Mouse (Mus musculus): ENCODE measurements at regions not wholly inside any gene's neighbourhood (a gene's known extent, or its start where the extent isn't known, plus 50 kb on each side); places are given as distances from the start of the nearest gene placed in this dataset.
A peak's percentile ranks its signal among the peaks of the same experiment; 100 is the strongest.

GRCm38 (mm10) chr3:151182132-151182531 lies 255.6 kb upstream of the Adgrl4 start:
- DNase-seq, result no peak

GRCm38 (mm10) chr3:151192092-151192491 lies 245.6 kb upstream of the Adgrl4 start:
- no peak for DNase-seq

GRCm38 (mm10) chr3:151210978-151211377 lies 226.7 kb upstream of the Adgrl4 start:
- no peak for DNase-seq

- no peak for DNase-seq
Measured at GRCm38 (mm10) chr3:151216764-151217502, 220.8 kb upstream of the Adgrl4 start.

- DNase-seq, result no peak
Measured at GRCm38 (mm10) chr3:151222407-151222806, 215.3 kb upstream of the Adgrl4 start.

- DNase-seq, result no peak
Measured at GRCm38 (mm10) chr3:151252458-151252857, 185.2 kb upstream of the Adgrl4 start.

- DNase-seq, result no peak
Measured at GRCm38 (mm10) chr3:151262821-151263220, 174.9 kb upstream of the Adgrl4 start.

GRCm38 (mm10) chr3:151265658-151266057 lies 172.0 kb upstream of the Adgrl4 start:
- DNase-seq, result no peak

GRCm38 (mm10) chr3:151269514-151269913 lies 168.2 kb upstream of the Adgrl4 start:
- no peak for DNase-seq

- DNase-seq, result no peak
Measured at GRCm38 (mm10) chr3:151283829-151284228, 153.9 kb upstream of the Adgrl4 start.

- peak; percentile 56 for DNase-seq
Measured at GRCm38 (mm10) chr3:151293981-151294605, 143.6 kb upstream of the Adgrl4 start.

- DNase-seq, result no peak
Measured at GRCm38 (mm10) chr3:151294606-151295005, 143.1 kb upstream of the Adgrl4 start.

- no peak for DNase-seq
Measured at GRCm38 (mm10) chr3:151295027-151295426, 142.7 kb upstream of the Adgrl4 start.

- peak; percentile 23 for DNase-seq
Measured at GRCm38 (mm10) chr3:151298325-151298724, 139.4 kb upstream of the Adgrl4 start.

- no peak for DNase-seq
Measured at GRCm38 (mm10) chr3:151305402-151305801, 132.3 kb upstream of the Adgrl4 start.

- DNase-seq, result no peak
Measured at GRCm38 (mm10) chr3:151307975-151308374, 129.7 kb upstream of the Adgrl4 start.

GRCm38 (mm10) chr3:151323835-151324234 lies 113.9 kb upstream of the Adgrl4 start:
- no peak for DNase-seq

GRCm38 (mm10) chr3:151329801-151330200 lies 107.9 kb upstream of the Adgrl4 start:
- DNase-seq, result no peak

- DNase-seq, result no peak
Measured at GRCm38 (mm10) chr3:151331906-151332305, 105.8 kb upstream of the Adgrl4 start.

GRCm38 (mm10) chr3:151332317-151332687 lies 105.4 kb upstream of the Adgrl4 start:
- no peak for DNase-seq

- DNase-seq, result peak; percentile 55
Measured at GRCm38 (mm10) chr3:151332688-151333452, 104.8 kb upstream of the Adgrl4 start.

GRCm38 (mm10) chr3:151333867-151334341 lies 103.8 kb upstream of the Adgrl4 start:
- DNase-seq, result no peak

GRCm38 (mm10) chr3:151351481-151352090 lies 86.1 kb upstream of the Adgrl4 start:
- no peak for DNase-seq

All from cerebellum, adult 8-10 months (tissue).